Comparison of ENCODE assay signal across 19 mouse cellular contexts in the genomic region with DNA sequence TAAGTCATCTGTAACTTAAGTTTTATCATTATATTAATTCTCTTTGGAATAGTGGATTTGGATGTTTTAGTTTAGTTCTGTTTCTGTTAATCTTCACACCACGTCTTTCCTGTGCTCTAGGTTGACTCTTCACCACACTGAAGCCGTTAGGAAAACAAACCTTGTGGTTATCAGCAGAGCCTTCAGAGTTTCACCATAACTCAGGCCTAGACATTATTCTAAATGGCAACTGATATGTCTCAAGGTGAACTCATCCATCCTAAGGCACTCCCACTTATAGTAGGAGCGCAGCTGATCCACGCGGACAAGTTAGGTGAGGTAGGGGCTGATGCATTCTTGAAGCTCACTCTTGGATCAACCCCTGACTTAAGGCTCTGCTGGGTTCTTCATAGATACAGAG. TPM values are rescaled to one million over a fixed set of nuclear protein-coding genes. Genes with fewer than 3 reads are reported as not detected.
DNase-seq lines count a peak whose midpoint lies in the region; ATAC-seq and TF ChIP-seq lines count a peak whose summit lies in the region.
"Had no signal": no experiment of that assay in that cellular context is flagged by ENCODE, and none has a peak within 500 bp of the region (broad histone marks: within the 10 kb centered on the region; RNA-seq: fewer than 3 reads in every experiment).

No protein-coding gene starts in this region.

- no peak overlapping the region for H3K27ac ChIP-seq in liver, embryonic 14.5 days
- H3K27ac ChIP-seq: embryonic facial prominence, embryonic 13.5 days; forebrain, embryonic 12.5 days; hindbrain, embryonic 13.5 days had no signal

- no peak for DNase-seq in liver, embryonic 14.5 days (ENCODE audit: low read depth in 3 of 3, low spot score in 3 of 3)
- peak; percentile 33 for DNase-seq in naive thymus-derived CD4-positive, alpha-beta T cell, adult 2 months (ENCODE audit: low read depth)
- DNase-seq in lung, postnatal 36 days: no peak
- no peak for DNase-seq in embryo, embryonic 9.5 days (ENCODE audit: extremely low spot score)
- DNase-seq: B cell, adult 2 months; cerebellum, adult 11 months; cerebellum, adult 8-10 months; cerebellum, postnatal 14 days; gastrocnemius, postnatal 10 days; heart, postnatal 14 days had no signal

- TF ChIP-seq EP300 in liver, embryonic 14.5 days (IDR thresholded peaks at IDR 0.05; ENCODE audit: low read depth): no peak

- H3K4me1 ChIP-seq in megakaryocyte, embryonic 14.5 days: peaks cover 64% of the 10 kb centered on the region
- peaks cover 24 to 30% of the 10 kb centered on the region in 2 experiments for H3K4me1 ChIP-seq in liver, embryonic 14.5 days (replicated peaks; ENCODE audit: control insufficient read depth in 2 of 2, insufficient read depth in 2 of 2, low read length in 1 of 2)

- no peaks in the 10 kb centered on the region for H3K9me3 ChIP-seq in megakaryocyte, embryonic 14.5 days
- H3K9me3 ChIP-seq in liver, embryonic 14.5 days (ENCODE audit: control insufficient read depth, low read length): no peaks in the 10 kb centered on the region
- H3K9me3 ChIP-seq: embryonic facial prominence, embryonic 13.5 days; forebrain, embryonic 12.5 days; G1E; hindbrain, embryonic 13.5 days had no signal

- peaks cover 76% of the 10 kb centered on the region for H3K36me3 ChIP-seq in megakaryocyte, embryonic 14.5 days (replicated peaks; ENCODE audit: low read length)
- peaks cover 55% of the 10 kb centered on the region for H3K36me3 ChIP-seq in liver, embryonic 14.5 days (replicated peaks; ENCODE audit: control insufficient read depth, insufficient read depth, low read depth)

- H3K4me2 ChIP-seq in liver, embryonic 14.5 days (ENCODE audit: low read depth): 0 out of 2 replicates have a peak overlapping the region, but pooled peaks have one; percentile 21
- H3K4me2 ChIP-seq: embryonic facial prominence, embryonic 13.5 days; forebrain, embryonic 12.5 days; hindbrain, embryonic 13.5 days had no signal

- ATAC-seq in megakaryocyte, adult 5-6 weeks (ENCODE audit: poor library complexity, severe bottlenecking): no peak
- peak; percentile 10 for ATAC-seq in granulocyte monocyte progenitor cell, adult 5-6 weeks (replicated peaks; ENCODE audit: poor library complexity, severe bottlenecking)
- ATAC-seq in liver, embryonic 14.5 days (ENCODE audit: insufficient read depth): no peak
- ATAC-seq: CD4-positive, CD25-positive, alpha-beta regulatory T cell, adult 4 months; forebrain, embryonic 16.5 days had no signal

- WGBS in liver, embryonic 14.5 days (ENCODE audit: insufficient replicate concordance): 54% methylated on average over 5 of the region's 5 CpGs

- H3K27me3 ChIP-seq in megakaryocyte, embryonic 14.5 days (replicated peaks): no peaks in the 10 kb centered on the region
- H3K27me3 ChIP-seq in liver, embryonic 14.5 days (ENCODE audit: control insufficient read depth, insufficient read depth, low read length): no peaks in the 10 kb centered on the region
- H3K27me3 ChIP-seq: embryonic facial prominence, embryonic 13.5 days; forebrain, embryonic 12.5 days; hindbrain, embryonic 13.5 days had no signal

- H3K4me3 ChIP-seq in megakaryocyte, embryonic 14.5 days (replicated peaks): peak overlapping the region; percentile 99
- H3K4me3 ChIP-seq in liver, embryonic 14.5 days (ENCODE audit: insufficient read depth in 1 of 2, low read depth in 2 of 2, low read length in 2 of 2): no peak overlapping the region
- H3K4me3 ChIP-seq: embryonic facial prominence, embryonic 13.5 days; forebrain, embryonic 12.5 days; hindbrain, embryonic 13.5 days had no signal

- no peak overlapping the region for H3K9ac ChIP-seq in liver, embryonic 14.5 days (replicated peaks)
- H3K9ac ChIP-seq: embryonic facial prominence, embryonic 13.5 days; forebrain, embryonic 12.5 days; hindbrain, embryonic 13.5 days had no signal

- TF ChIP-seq CTCF in liver, embryonic 14.5 days (IDR thresholded peaks at IDR 0.05; ENCODE audit: low read depth): no peak

RNA-seq across cellular contexts. Expression of a gene that starts 5.3 kb away (rescaled TPM):
- polyA plus RNA-seq in megakaryocyte, embryonic 14.5 days (2012; ENCODE audit: insufficient read depth, low replicate concordance): 14.0 and 53.0 TPM in 2 replicates
- total RNA-seq in megakaryocyte, adult 5-6 weeks (2015): 89.1 and 105 TPM in 2 replicates
- total RNA-seq in megakaryocyte, adult 5-6 weeks (2017): 165 and 173 TPM in 2 replicates
- total RNA-seq in granulocyte monocyte progenitor cell, adult 5-6 weeks (2014; fragmentation: Nextera tagmentation): 203 and 218 TPM in 2 replicates
- 221 and 239 TPM in 2 replicates for total RNA-seq in granulocyte monocyte progenitor cell, adult 5-6 weeks (2017)
- 25.2 and 34.7 TPM in 2 replicates for polyA plus RNA-seq in liver, embryonic 14.5 days (2012; rRNA removed)
- 36.1 and 41.9 TPM in 2 replicates for polyA plus RNA-seq in liver, embryonic 14.5 days (2014; fragmentation: Nextera tagmentation; extraction: Ambion mirVana)

RNA-seq across cellular contexts. Expression of a gene that starts 28.8 kb away (rescaled TPM):
- polyA plus RNA-seq in megakaryocyte, embryonic 14.5 days (2012; ENCODE audit: insufficient read depth, low replicate concordance): 11.4 and 15.9 TPM in 2 replicates
- 1.5 and 2.4 TPM in 2 replicates for total RNA-seq in megakaryocyte, adult 5-6 weeks (2015)
- total RNA-seq in megakaryocyte, adult 5-6 weeks (2017): 1.2 and 1.3 TPM in 2 replicates
- 29.1 and 42.7 TPM in 2 replicates for total RNA-seq in granulocyte monocyte progenitor cell, adult 5-6 weeks (2014; fragmentation: Nextera tagmentation)
- total RNA-seq in granulocyte monocyte progenitor cell, adult 5-6 weeks (2017): 18.8 and 27.7 TPM in 2 replicates
- 0.68 and 1.2 TPM in 2 replicates for polyA plus RNA-seq in liver, embryonic 14.5 days (2012; rRNA removed)
- polyA plus RNA-seq in liver, embryonic 14.5 days (2014; fragmentation: Nextera tagmentation; extraction: Ambion mirVana): 0.27 and 0.47 TPM in 2 replicates

RNA-seq across cellular contexts. Expression of a gene that starts 28.8 kb away (rescaled TPM):
- polyA plus RNA-seq in megakaryocyte, embryonic 14.5 days (2012; ENCODE audit: insufficient read depth, low replicate concordance): 1.4 and 1.7 TPM in 2 replicates
- total RNA-seq in megakaryocyte, adult 5-6 weeks (2015): 0.13 and 0.25 TPM in 2 replicates
- total RNA-seq in megakaryocyte, adult 5-6 weeks (2017): 0.12 and 0.59 TPM in 2 replicates
- total RNA-seq in granulocyte monocyte progenitor cell, adult 5-6 weeks (2014; fragmentation: Nextera tagmentation): 8.1 and 10.6 TPM in 2 replicates
- 6.0 and 8.9 TPM in 2 replicates for total RNA-seq in granulocyte monocyte progenitor cell, adult 5-6 weeks (2017)
- 0.12 and 0.19 TPM in 2 replicates for polyA plus RNA-seq in liver, embryonic 14.5 days (2012; rRNA removed)
- polyA plus RNA-seq in liver, embryonic 14.5 days (2014; fragmentation: Nextera tagmentation; extraction: Ambion mirVana): 0.06 and 0.18 TPM in 2 replicates

Comparison
In these comparisons a context has a peak if more than half of its experiments do, and no peak if none do; other contexts are left out.
1. RNA of a gene that starts 28.8 kb away (total RNA-seq): 18.8 to 42.7 TPM in granulocyte monocyte progenitor cell, adult 5-6 weeks; 1.2 to 2.4 TPM in megakaryocyte, adult 5-6 weeks; every median in the first group is over 4 times any median in the second.
2. RNA of a gene that starts 28.8 kb away (total RNA-seq): 6.0 to 10.6 TPM in granulocyte monocyte progenitor cell, adult 5-6 weeks; 0.12 to 0.59 TPM in megakaryocyte, adult 5-6 weeks; every median in the first group is over 4 times any median in the second.